Mouse (Mus musculus): ENCODE measurements around the gene Cnksr2.
A peak's percentile ranks its signal among the peaks of the same experiment; 100 is the strongest.

The Cnksr2 gene

DNA sequence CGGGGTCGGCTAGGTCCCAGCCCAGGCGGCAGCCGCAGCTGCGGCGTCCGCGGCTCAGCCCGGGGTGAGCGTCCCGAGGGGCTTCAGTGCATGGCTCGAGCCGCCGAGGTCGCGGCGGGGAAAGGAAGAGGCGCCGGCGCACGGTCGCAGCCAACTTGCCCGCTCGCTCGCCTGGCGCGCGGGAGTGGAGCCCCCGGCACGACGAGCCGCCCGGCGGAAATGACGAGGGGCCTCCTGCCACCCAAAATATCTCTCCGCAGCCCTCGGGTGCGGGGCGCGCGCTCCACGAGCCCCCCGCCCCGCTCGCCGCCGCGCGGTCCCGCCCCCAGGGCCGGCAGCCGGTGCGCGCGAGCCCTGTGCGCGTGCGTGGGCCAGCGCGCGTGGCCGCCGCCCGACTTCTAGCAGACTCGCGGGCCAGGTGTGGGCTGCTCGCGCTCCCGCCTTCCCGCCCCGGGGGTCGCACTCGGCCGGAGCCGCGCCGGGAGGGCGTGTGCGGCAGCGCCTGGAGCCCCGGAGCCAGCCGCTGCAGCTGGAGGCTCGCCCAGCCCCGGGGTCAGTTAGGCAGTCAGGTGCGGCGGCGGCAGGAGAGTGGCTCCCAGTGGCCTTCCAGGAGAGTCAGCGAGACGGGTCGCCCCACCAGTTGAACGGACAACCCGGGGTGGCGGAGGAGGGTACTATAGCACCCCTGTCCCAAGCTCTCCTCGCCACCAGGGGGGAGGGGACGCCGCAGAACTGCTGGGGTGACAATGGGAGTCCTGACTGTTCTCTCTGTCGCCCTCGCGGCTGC lies at the start of gene Cnksr2:
Cnksr2 (minus strand) TSS at position 238 of the 787 bp plus-strand sequence.
- peak; percentile 6 for DNase-seq

GRCm38 (mm10) chrX:158043844-158044140 lies 698 bp upstream of the Cnksr2 start:
- DNase-seq = no peak

GRCm38 (mm10) chrX:158042255-158043056 lies 638 bp downstream of the Cnksr2 start:
- DNase-seq = no peak

DNA sequence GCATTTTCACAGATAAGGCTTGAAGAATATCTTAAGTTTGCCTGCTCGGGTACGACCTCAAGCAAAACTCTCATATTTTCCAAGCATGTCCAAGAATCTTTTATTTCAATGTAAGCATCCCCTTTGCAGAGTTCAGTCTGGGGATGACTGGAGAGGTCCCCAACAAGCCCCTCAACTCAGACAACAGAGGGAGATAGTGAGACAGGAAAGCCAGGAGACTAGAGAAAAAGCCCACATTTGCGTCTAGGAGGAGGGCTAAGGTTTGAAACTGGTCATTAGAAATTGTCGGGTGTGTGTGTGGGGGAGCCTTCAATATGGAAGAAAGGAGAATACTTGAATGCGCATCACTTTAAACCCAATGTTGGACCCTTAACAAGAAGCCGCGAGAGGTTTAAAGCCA lies 1.4 kb downstream of the Cnksr2 start:
- DNase-seq = no peak

GRCm38 (mm10) chrX:157951698-157952097 lies 91.4 kb downstream of the Cnksr2 start:
- no peak for DNase-seq

- DNase-seq = no peak
Observed at GRCm38 (mm10) chrX:157949256-157949655, 93.8 kb downstream of the Cnksr2 start.

- DNase-seq = no peak
Observed at GRCm38 (mm10) chrX:157945121-157945520, 98.0 kb downstream of the Cnksr2 start.

DNA sequence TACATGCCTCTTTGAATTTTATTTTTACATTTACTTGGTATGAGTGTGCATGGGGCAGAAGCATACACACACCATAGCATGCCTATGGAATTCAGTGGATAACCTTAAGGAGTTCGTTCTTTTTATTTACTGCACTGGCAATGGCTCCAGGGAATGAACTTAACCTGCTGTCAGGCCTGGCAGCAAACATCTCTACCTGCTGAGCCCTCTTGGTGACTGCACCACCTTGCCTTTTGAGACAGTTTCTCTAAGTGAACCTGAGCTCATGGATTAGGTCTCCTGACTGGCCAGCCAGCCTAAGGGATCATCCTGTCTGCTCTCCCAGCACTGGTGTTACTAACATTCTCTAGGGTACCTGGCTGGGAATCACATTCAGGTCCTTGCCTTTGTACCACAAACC lies 106.5 kb downstream of the Cnksr2 start:
- DNase-seq = no peak

DNA sequence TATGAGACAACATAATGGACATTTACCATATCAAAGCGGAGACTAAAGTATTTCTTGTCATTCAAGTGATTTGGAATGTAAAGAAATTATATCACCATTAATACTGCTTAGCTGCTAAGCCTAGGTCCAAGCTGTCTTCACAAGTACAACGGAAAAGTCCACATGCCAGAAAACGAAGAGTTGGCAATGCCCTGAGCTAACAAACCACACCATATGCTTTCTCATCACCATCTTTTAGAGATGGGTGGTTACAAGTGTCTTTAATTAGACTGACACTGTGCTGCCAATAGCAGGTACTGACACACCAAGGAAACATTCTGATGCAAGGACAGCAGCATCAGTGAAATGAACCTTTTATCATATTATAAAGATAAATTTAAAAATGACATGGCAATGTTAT lies 123.0 kb downstream of the Cnksr2 start:
- DNase-seq = no peak

GRCm38 (mm10) chrX:157829983-157830382 lies 213.1 kb downstream of the Cnksr2 start:
- DNase-seq = no peak

- no peak for DNase-seq
Observed at GRCm38 (mm10) chrX:157818921-157819260, 224.2 kb downstream of the Cnksr2 start.

- no peak for DNase-seq
Observed at GRCm38 (mm10) chrX:157818207-157818920, 224.7 kb downstream of the Cnksr2 start, which contains the start of gene Klhl34. Gene Klhl34 (plus strand): TSS chrX:157818435.

- DNase-seq = no peak
Observed at GRCm38 (mm10) chrX:157817571-157818206, 225.4 kb downstream of the Cnksr2 start.

DNA sequence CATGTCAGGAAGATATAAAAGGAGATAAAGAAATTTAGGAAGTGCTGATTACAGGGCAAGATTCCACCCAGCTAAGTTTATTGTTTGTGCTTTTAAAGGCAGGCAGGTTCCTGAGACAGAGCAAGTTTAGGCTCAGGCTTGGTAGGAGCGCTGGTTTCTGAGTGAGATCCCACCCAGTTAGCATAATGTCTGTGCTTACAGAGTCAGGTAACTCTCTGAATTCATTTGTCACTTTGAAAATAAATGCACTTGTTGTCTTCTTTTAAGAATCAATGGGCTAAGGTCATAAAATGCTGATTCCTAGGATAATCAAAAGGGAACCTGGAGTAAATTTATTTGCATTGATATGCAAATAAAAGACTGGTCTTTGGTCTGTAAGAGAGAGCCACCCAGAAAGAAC lies 233.4 kb downstream of the Cnksr2 start:
- DNase-seq = no peak

GRCm38 (mm10) chrX:157801669-157802068 lies 241.4 kb downstream of the Cnksr2 start:
- no peak for DNase-seq

Data from liver (tissue).